Mouse (Mus musculus): Measurements from ENCODE around the gene H2afy2. TPM values are rescaled to one million over a fixed set of nuclear protein-coding genes. Genes with fewer than 3 reads are reported as not detected.
A peak's percentile ranks its signal among the peaks of the same experiment; 100 is the strongest.

Gene H2afy2
- polyA plus RNA-seq, 1 experiment from 2014 or later, result 93.7 TPM

GRCm38 (mm10) chr10:61717406-61718296 is 66.3 kb downstream of the H2afy2 start:
- Histone ChIP-seq H3K36me3 (no peaks in the 10 kb centered on the region), H3K4me1 (peaks cover 5% of the 10 kb centered on the region), H3K9me3 (no peaks in the 10 kb centered on the region), H3K27me3 (replicated peaks) (no peaks in the 10 kb centered on the region), H3K27ac (no peak overlapping the region), H3K4me2 (no peak overlapping the region), H3K4me3 (replicated peaks) (no peak overlapping the region), H3K9ac (no peak overlapping the region)
- ATAC-seq (ENCODE audit: insufficient read depth, low FRiP score, low read depth), result no peak
- 85% methylated on average over 12 of the region's 12 CpGs for WGBS

- no peaks in the 10 kb centered on the region for H3K27me3 ChIP-seq (replicated peaks)
- 74% methylated on average over 7 of the region's 7 CpGs for WGBS
- peaks cover 5% of the 10 kb centered on the region for H3K4me1 ChIP-seq
- peak overlapping the region; percentile 49 for H3K4me3 ChIP-seq (replicated peaks)
- H3K36me3 ChIP-seq, result no peaks in the 10 kb centered on the region
- ATAC-seq (ENCODE audit: insufficient read depth, low FRiP score, low read depth), result no peak
- H3K27ac ChIP-seq, result no peak overlapping the region
- no peaks in the 10 kb centered on the region for H3K9me3 ChIP-seq
- peak overlapping the region; percentile 61 for H3K4me2 ChIP-seq
- no peak overlapping the region for H3K9ac ChIP-seq
These were observed 67.7 kb downstream of the H2afy2 start for GRCm38 (mm10) chr10:61715996-61716864.

DNA sequence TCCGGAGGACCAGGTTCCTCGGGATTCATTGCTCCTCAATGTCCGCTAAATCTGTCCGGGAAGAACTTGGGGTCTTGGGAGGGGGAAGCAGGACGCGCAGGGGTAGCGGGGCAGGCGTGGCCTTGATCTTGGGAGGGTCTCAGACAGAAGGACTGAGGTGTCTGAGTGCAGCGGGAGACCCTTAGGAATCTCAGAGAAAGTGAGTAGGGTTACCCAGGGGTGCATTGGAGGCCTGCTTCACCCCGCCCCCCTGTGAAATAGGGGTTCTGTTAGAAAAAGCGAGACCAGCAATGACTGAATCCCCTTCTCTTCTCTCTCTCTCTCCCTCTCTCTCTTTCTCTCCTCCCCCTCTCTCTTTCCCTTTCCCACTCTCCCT is 68.5 kb downstream of the H2afy2 start:
- H3K36me3 ChIP-seq, result no peaks in the 10 kb centered on the region
- H3K27ac ChIP-seq, result no peak overlapping the region
- peak overlapping the region; percentile 61 for H3K4me2 ChIP-seq
- no peak overlapping the region for H3K9ac ChIP-seq
- peak overlapping the region; percentile 49 for H3K4me3 ChIP-seq (replicated peaks)
- no peaks in the 10 kb centered on the region for H3K9me3 ChIP-seq
- H3K4me1 ChIP-seq, result peaks cover 5% of the 10 kb centered on the region
- peak; percentile 28; the same call in 1 of the 2 replicates for ATAC-seq (ENCODE audit: insufficient read depth, low FRiP score, low read depth)
- whole genome bisulfite sequencing, result 0% methylated on average over 11 of the region's 11 CpGs
- no peaks in the 10 kb centered on the region for H3K27me3 ChIP-seq (replicated peaks)

- H3K9ac ChIP-seq, result no peak within 1 kb of the TSS
- no peaks in the 10 kb centered on the region for H3K9me3 ChIP-seq
- no peaks in the 10 kb centered on the region for H3K36me3 ChIP-seq
- 0 out of 2 replicates have a peak within 1 kb of the TSS, but pooled peaks have one; percentile 22 for H3K27ac ChIP-seq
- peak within 1 kb of the TSS; percentile 49 for H3K4me3 ChIP-seq (replicated peaks)
- peaks cover 5% of the 10 kb centered on the region for H3K4me1 ChIP-seq
- H3K27me3 ChIP-seq (replicated peaks), result no peaks in the 10 kb centered on the region
- peak; percentile 94 for ATAC-seq (ENCODE audit: insufficient read depth, low FRiP score, low read depth)
- 9% methylated on average over 34 of the region's 36 CpGs for WGBS
- peak within 1 kb of the TSS; percentile 61 for H3K4me2 ChIP-seq
These were observed 69.0 kb downstream of the H2afy2 start, which contains the start of gene Aifm2 for GRCm38 (mm10) chr10:61714771-61715461. Aifm2 (plus strand) TSS chr10:61715263.

DNA sequence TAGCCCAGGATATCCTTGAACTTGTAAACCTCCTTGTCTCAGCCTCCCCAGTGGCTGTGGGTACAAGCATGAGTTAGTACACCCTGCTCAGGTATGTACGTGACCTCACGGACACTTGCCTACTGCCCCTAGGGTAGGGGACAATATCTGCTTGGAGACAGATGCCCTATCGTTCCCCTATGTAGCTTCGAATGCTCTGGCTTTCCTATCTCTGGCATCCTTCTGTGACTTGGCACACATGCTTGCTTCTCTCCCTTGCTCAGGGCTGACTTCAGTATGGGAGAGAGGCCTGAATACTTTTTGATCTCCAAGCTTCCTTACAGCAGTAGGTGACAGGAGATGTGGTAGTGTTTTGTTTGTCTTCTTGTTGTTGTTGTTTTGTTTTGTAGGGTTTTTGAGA is 69.8 kb downstream of the H2afy2 start:
- WGBS, result 91% methylated on average over 4 of the region's 4 CpGs
- Histone ChIP-seq H3K4me3 (replicated peaks) (no peak overlapping the region), H3K4me1 (peaks cover 5% of the 10 kb centered on the region), H3K9ac (no peak overlapping the region), H3K27ac (no peak overlapping the region), H3K27me3 (replicated peaks) (no peaks in the 10 kb centered on the region), H3K36me3 (no peaks in the 10 kb centered on the region), H3K4me2 (no peak overlapping the region), H3K9me3 (no peaks in the 10 kb centered on the region)
- ATAC-seq (ENCODE audit: insufficient read depth, low FRiP score, low read depth), result no peak

DNA sequence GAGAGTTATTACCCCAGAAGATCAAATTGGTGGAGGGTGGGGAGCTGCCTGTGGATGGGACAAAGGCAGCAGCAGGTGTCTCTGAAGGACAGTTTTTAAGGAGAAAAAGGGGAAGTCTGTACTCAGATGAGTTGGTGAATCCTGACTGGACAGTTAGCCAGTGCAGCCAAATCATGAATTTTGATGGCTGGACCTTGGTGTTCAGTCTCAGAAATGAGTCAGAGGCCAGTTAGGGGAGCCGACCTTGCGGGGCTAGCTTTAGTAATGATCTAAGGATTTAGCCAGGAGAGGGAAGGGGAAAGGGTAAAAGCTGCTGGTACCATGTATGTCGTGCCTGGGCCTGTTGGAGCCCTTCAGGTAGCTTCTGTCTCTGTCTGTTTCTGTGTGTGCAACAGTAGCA is 70.3 kb downstream of the H2afy2 start:
- 76% methylated on average over 3 of the region's 3 CpGs for WGBS
- H3K9me3 ChIP-seq, result no peaks in the 10 kb centered on the region

DNA sequence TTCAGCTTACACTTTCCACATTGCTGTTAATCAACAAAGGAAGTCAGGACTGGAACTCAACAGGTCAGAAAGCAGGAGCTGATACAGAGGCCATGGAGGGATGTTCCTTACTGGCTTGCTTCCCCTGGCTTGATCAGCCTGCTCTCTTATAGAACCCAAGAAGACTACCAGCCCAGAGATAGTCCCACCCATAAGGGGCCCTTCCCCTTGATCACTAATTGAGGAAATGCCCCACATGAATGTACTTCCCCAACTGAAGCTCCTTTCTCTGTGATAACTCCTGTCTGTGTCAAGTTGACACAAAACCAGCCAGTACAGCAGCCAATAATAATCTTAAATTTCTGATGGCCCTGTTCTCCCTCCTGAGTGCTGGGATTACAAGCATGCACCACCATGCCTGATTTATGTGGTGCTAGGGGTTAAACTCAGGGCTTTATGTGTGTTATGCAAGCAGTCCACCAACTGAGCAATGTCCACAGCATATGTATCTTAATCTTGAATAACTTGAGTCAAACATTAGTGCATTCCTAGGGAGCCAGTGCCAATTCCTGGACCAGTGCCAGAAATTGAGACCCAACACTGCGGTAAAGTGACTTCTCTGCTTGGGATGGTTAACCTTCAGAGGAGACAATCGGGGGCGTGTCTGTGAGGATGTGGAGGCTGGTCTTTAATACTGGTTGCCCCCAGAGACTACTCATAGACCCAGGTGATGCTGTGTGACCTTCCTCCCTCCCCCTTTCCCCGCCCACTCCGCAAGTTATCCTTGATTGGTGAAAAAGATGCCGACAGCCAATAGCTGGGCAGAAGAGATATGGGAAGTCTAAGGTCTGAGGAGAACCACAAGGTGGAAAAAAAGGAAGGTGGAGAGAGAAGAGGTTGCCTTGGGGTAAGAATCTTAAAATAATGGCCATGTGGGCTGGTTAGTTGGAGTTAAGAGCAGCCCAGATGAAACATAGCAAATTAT is 77.3 kb downstream of the H2afy2 start:
- WGBS, result 67% methylated on average over 6 of the region's 6 CpGs
- H3K27me3 ChIP-seq (replicated peaks), result no peaks in the 10 kb centered on the region
- H3K36me3 ChIP-seq, result peaks cover 19% of the 10 kb centered on the region
- no peaks in the 10 kb centered on the region for H3K4me1 ChIP-seq
- no peaks in the 10 kb centered on the region for H3K9me3 ChIP-seq
- no peak overlapping the region for H3K4me2 ChIP-seq
- ATAC-seq (ENCODE audit: insufficient read depth, low FRiP score, low read depth), result no peak
- no peak overlapping the region for H3K9ac ChIP-seq
- H3K4me3 ChIP-seq (replicated peaks), result no peak overlapping the region
- no peak overlapping the region for H3K27ac ChIP-seq

More for the DNA sequence above, 70.3 kb downstream of the H2afy2 start:
- no peaks in the 10 kb centered on the region for H3K27me3 ChIP-seq (replicated peaks)
- H3K36me3 ChIP-seq, result no peaks in the 10 kb centered on the region
- no peak for ATAC-seq (ENCODE audit: insufficient read depth, low FRiP score, low read depth)
- no peak overlapping the region for H3K9ac ChIP-seq
- H3K4me3 ChIP-seq (replicated peaks), result no peak overlapping the region
- no peak overlapping the region for H3K27ac ChIP-seq
- peaks cover 5% of the 10 kb centered on the region for H3K4me1 ChIP-seq
- H3K4me2 ChIP-seq, result no peak overlapping the region

- H3K4me1 ChIP-seq, result no peaks in the 10 kb centered on the region
- no peak overlapping the region for H3K4me3 ChIP-seq (replicated peaks)
- H3K36me3 ChIP-seq, result peaks cover 19% of the 10 kb centered on the region
- H3K27me3 ChIP-seq (replicated peaks), result no peaks in the 10 kb centered on the region
- no peak overlapping the region for H3K4me2 ChIP-seq
- ATAC-seq (ENCODE audit: insufficient read depth, low FRiP score, low read depth), result no peak
- H3K9me3 ChIP-seq, result no peaks in the 10 kb centered on the region
- 78% methylated on average over 4 of the region's 4 CpGs for WGBS
- no peak overlapping the region for H3K9ac ChIP-seq
- no peak overlapping the region for H3K27ac ChIP-seq
These were observed 79.3 kb downstream of the H2afy2 start for GRCm38 (mm10) chr10:61704663-61705062.

DNA sequence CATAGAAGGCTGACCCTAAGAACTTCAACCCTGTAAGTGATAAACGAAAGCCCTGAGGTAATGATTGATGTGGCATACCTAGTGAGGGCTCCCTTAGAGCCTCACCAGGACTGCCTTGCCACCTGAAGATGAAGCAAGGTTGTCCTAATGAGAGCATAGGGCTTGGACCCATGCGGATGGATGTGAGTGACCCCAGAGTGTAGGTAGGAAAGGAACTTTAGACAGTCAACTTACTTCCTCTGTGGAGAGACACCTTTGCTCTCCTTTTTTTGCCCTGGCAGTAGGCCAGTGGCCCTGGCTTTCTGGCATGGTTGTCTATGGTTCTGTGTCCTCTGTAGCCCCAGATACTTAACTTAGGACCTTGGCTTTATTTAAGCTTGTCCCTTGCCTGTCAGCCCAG is 86.9 kb downstream of the H2afy2 start:
- Histone ChIP-seq H3K4me2 (peak overlapping the region; percentile 99), H3K36me3 (peaks cover 11% of the 10 kb centered on the region), H3K9me3 (no peaks in the 10 kb centered on the region), H3K27me3 (replicated peaks) (no peaks in the 10 kb centered on the region), H3K9ac (peak overlapping the region; percentile 71), H3K27ac (no peak overlapping the region), H3K4me3 (replicated peaks) (peak overlapping the region; percentile 71), H3K4me1 (peaks cover 16% of the 10 kb centered on the region)
- no peak for ATAC-seq (ENCODE audit: insufficient read depth, low FRiP score, low read depth)
- 71% methylated on average over 2 of the region's 2 CpGs for WGBS

GRCm38 (mm10) chr10:61696560-61696823 is 87.5 kb downstream of the H2afy2 start:
- ATAC-seq (ENCODE audit: insufficient read depth, low FRiP score, low read depth), result no peak
- no peak overlapping the region for H3K27ac ChIP-seq
- H3K4me3 ChIP-seq (replicated peaks), result peak overlapping the region; percentile 71
- H3K9ac ChIP-seq, result peak overlapping the region; percentile 71
- WGBS, result 13% methylated on average over 19 of the region's 19 CpGs
- H3K4me2 ChIP-seq, result peak overlapping the region; percentile 99
- no peaks in the 10 kb centered on the region for H3K27me3 ChIP-seq (replicated peaks)
- peaks cover 16% of the 10 kb centered on the region for H3K4me1 ChIP-seq
- peaks cover 14% of the 10 kb centered on the region for H3K36me3 ChIP-seq
- H3K9me3 ChIP-seq, result no peaks in the 10 kb centered on the region
